Mouse (Mus musculus) monocyte, adult 5-6 weeks (primary cell): ENCODE measurements around the gene Ptbp1. TPM values are rescaled to one million over a fixed set of nuclear protein-coding genes. Genes with fewer than 3 reads are reported as not detected.

Experiments
- ATAC-seq: fragments of 153-309, 156-312 bp; replicated peaks from 2 replicates; pipeline ENCODE4 v1.8.0; 2017; ENCODE audit warnings: mild to moderate bottlenecking; ENCODE audit not compliant: low TSS enrichment, insufficient number of reproducible peaks, severe bottlenecking, poor library complexity, low FRiP score
- total RNA-seq: library from RNA; stranded (forward); fragments of 200-1000, 200-491, 200-594 nt; gene quantifications from 3 replicates; pipeline ENCODE4 v1.2.3, GENCODE M21; 2017

Ptbp1 gene
- 55.7 to 124 TPM (median 78.8 TPM) in 3 replicates for total RNA-seq

DNA sequence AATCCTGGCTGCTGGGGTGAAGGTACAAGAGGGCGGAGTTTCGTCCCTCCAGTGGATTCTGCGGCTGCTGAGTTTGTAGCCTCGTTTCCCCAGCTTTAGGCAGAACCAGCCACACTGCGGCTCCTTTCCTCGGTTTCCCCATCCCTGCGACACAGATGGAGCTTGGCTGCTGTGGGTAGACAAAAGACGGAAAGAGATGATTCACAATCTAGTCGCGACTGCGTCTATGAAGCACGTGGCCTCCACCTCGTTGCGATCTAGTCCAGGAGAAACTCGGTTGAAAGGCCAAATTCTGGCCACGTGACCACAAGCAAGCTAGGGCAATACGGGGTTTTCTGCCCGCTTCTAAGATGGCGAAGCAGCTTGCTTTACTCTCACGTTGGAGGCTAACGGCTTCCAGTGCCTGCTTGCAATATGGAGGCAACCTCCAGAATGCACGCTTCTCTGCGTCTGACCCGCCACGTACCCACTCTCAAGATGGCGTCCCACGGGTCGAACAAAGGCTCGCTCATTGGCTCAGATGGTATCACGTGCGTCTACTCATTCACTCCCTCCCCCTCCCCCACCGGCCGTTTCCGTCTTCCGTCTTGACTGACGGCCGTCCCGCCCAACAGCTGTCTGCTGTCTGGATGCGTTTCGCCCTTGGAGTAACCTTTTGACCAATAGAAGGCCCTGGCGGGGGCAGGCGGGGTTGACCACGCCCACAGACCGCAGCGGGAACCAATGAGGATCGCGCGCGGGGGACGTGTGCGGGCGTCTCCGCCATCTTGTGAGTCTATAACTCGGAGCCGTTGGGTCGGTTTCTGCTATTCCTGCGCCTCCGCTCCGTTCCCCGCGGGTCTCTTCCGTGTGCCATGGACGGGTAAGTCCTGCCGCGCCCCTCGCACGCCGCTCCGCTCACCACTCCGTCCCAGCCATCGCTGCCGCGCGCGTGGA lies at the start of gene Ptbp1:
Gene Ptbp1 (plus strand): TSS at position 568 of the 936 bp plus-strand sequence.
- peak; percentile 87 for ATAC-seq

DNA sequence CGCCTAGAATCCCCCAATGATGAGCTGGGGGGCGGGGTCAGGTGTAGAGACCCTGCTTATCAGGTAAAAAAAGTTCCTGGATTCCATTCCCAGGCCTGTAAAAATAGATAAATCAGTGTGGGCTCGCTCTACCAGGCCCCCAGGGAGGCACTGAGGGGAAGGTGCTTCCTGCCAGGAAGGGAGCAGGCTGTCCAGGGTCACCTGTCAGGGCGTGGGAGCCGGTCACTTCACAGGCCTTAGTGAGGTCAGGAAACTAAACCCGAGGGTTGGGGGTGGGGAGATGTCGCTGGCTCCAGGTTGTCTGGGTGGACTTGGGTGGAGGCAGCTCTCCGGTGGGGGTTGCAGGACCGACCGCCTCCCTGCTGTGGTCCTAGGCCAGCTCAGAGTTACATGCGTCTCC lies 48.6 kb upstream of the Ptbp1 start:
- ATAC-seq, result no peak

GRCm38 (mm10) chr10:79806331-79806730 lies 47.9 kb upstream of the Ptbp1 start:
- no peak for ATAC-seq

DNA sequence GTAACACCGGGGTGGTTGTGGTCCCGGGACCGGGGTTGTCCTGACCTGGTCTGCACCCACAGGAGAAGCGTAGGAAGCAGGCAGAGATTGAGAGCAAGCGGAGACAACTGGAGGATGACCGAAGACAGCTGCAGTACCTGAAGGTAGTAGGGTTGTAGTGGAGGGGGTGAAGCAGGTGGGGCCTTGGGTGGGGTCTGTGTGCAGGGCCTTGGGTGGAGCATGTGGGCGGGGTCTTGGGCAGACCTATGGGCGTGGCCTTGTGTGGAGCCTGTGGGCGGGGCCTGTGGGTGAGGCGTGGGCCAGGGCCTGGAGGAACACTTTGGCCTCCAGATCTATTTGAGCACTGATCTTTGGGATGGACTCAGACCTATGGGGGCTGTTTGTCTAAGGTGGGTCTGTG lies 47.3 kb upstream of the Ptbp1 start:
- no peak for ATAC-seq

- no peak for ATAC-seq
These were observed 46.4 kb upstream of the Ptbp1 start for GRCm38 (mm10) chr10:79807826-79808225.

- ATAC-seq, result no peak
These were observed 45.5 kb upstream of the Ptbp1 start for GRCm38 (mm10) chr10:79808728-79809127.

- ATAC-seq, result peak; percentile 83
These were observed 42.2 kb upstream of the Ptbp1 start for GRCm38 (mm10) chr10:79811736-79812637.

DNA sequence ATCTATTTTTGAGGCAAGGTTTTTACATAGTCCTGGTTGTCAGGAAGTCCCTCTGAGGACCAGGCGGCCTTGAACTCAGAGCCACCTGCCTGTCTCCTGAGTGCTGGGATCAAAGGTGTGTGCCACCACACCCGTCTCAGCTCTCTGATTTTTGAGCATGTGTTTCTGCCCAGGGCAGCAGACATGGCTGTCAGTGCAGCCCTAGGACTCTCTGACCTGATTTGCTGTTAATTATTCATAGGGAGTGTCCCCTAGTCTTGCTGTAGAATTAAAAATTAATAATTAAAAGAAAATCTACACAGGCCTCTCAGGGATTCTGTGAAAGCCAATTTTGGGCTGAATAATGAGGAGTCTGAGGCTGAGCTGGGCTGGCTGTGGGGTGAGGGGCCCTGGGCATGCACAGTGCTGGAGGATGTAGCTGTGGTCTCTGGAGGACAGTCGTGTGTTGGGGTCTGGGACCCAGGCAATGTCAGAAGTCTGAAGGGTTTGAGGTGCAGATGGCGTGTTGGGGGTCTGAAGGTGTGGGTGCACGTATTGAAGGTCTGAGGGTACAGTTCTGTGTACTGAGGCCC lies 39.9 kb upstream of the Ptbp1 start:
- ATAC-seq, result no peak

- ATAC-seq, result no peak
These were observed 38.3 kb upstream of the Ptbp1 start for GRCm38 (mm10) chr10:79815671-79816494.

GRCm38 (mm10) chr10:79817111-79817510 lies 37.1 kb upstream of the Ptbp1 start:
- ATAC-seq, result no peak

GRCm38 (mm10) chr10:79818225-79818624 lies 36.0 kb upstream of the Ptbp1 start:
- no peak for ATAC-seq

- no peak for ATAC-seq
These were observed 34.6 kb upstream of the Ptbp1 start for GRCm38 (mm10) chr10:79819606-79820005.

GRCm38 (mm10) chr10:79820277-79820676 lies 34.0 kb upstream of the Ptbp1 start:
- no peak for ATAC-seq

- no peak for ATAC-seq
These were observed 33.4 kb upstream of the Ptbp1 start, which contains the start of gene Misp for GRCm38 (mm10) chr10:79820782-79821181. Gene Misp (plus strand): TSS chr10:79820989.

- ATAC-seq, result no peak
These were observed 32.5 kb upstream of the Ptbp1 start for GRCm38 (mm10) chr10:79821731-79822130.

GRCm38 (mm10) chr10:79822372-79822771 lies 31.9 kb upstream of the Ptbp1 start:
- ATAC-seq, result no peak

GRCm38 (mm10) chr10:79823011-79823410 lies 31.2 kb upstream of the Ptbp1 start:
- ATAC-seq, result no peak

GRCm38 (mm10) chr10:79824413-79824812 lies 29.8 kb upstream of the Ptbp1 start:
- ATAC-seq, result no peak
